Mouse (Mus musculus): ENCODE results near the gene Tbc1d7.

Gene Tbc1d7

GRCm38 (mm10) chr13:43171020-43171710 is at the start of gene Tbc1d7:
Gene Tbc1d7, minus strand, starts transcription at chr13:43171501.
- DNase-seq (ENCODE audit: low spot score) = peak; percentile 99

- no peak for DNase-seq (ENCODE audit: low spot score)
Observed at GRCm38 (mm10) chr13:43220635-43221034, 49.3 kb upstream of the Tbc1d7 start.

GRCm38 (mm10) chr13:43218764-43219163 is 47.5 kb upstream of the Tbc1d7 start:
- no peak for DNase-seq (ENCODE audit: low spot score)

- DNase-seq (ENCODE audit: low spot score) = no peak
Observed at GRCm38 (mm10) chr13:43218284-43218683, 47.0 kb upstream of the Tbc1d7 start.

GRCm38 (mm10) chr13:43217686-43218085 is 46.4 kb upstream of the Tbc1d7 start:
- no peak for DNase-seq (ENCODE audit: low spot score)

- DNase-seq (ENCODE audit: low spot score) = no peak
Observed at GRCm38 (mm10) chr13:43217059-43217458, 45.8 kb upstream of the Tbc1d7 start.

- no peak for DNase-seq (ENCODE audit: low spot score)
Observed at GRCm38 (mm10) chr13:43215994-43216706, 44.8 kb upstream of the Tbc1d7 start.

GRCm38 (mm10) chr13:43215144-43215993 is 44.1 kb upstream of the Tbc1d7 start:
- DNase-seq (ENCODE audit: low spot score) = no peak

- no peak for DNase-seq (ENCODE audit: low spot score)
Observed at GRCm38 (mm10) chr13:43212338-43212737, 41.0 kb upstream of the Tbc1d7 start.

- no peak for DNase-seq (ENCODE audit: low spot score)
Observed at GRCm38 (mm10) chr13:43210956-43211355, 39.7 kb upstream of the Tbc1d7 start.

GRCm38 (mm10) chr13:43209560-43209959 is 38.3 kb upstream of the Tbc1d7 start:
- DNase-seq (ENCODE audit: low spot score) = no peak

- no peak for DNase-seq (ENCODE audit: low spot score)
Observed at GRCm38 (mm10) chr13:43208914-43209439, 37.7 kb upstream of the Tbc1d7 start.

- DNase-seq (ENCODE audit: low spot score) = no peak
Observed at GRCm38 (mm10) chr13:43206118-43206683, 34.9 kb upstream of the Tbc1d7 start.

GRCm38 (mm10) chr13:43203641-43204040 is 32.3 kb upstream of the Tbc1d7 start:
- DNase-seq (ENCODE audit: low spot score) = no peak

GRCm38 (mm10) chr13:43203234-43203633 is 31.9 kb upstream of the Tbc1d7 start:
- no peak for DNase-seq (ENCODE audit: low spot score)

GRCm38 (mm10) chr13:43202351-43202750 is 31.1 kb upstream of the Tbc1d7 start:
- no peak for DNase-seq (ENCODE audit: low spot score)

- DNase-seq (ENCODE audit: low spot score) = no peak
Observed at GRCm38 (mm10) chr13:43201033-43201432, 29.7 kb upstream of the Tbc1d7 start.

GRCm38 (mm10) chr13:43200473-43200872 is 29.2 kb upstream of the Tbc1d7 start:
- no peak for DNase-seq (ENCODE audit: low spot score)

GRCm38 (mm10) chr13:43199749-43200148 is 28.4 kb upstream of the Tbc1d7 start:
- no peak for DNase-seq (ENCODE audit: low spot score)

GRCm38 (mm10) chr13:43199282-43199681 is 28.0 kb upstream of the Tbc1d7 start:
- DNase-seq (ENCODE audit: low spot score) = no peak

GRCm38 (mm10) chr13:43197187-43197586 is 25.9 kb upstream of the Tbc1d7 start:
- no peak for DNase-seq (ENCODE audit: low spot score)

- no peak for DNase-seq (ENCODE audit: low spot score)
Observed at GRCm38 (mm10) chr13:43196000-43196399, 24.7 kb upstream of the Tbc1d7 start.

Measured in ovary, postnatal 10 days (tissue).